Mouse (Mus musculus): ENCODE measurements around the gene Sars.

DNA sequence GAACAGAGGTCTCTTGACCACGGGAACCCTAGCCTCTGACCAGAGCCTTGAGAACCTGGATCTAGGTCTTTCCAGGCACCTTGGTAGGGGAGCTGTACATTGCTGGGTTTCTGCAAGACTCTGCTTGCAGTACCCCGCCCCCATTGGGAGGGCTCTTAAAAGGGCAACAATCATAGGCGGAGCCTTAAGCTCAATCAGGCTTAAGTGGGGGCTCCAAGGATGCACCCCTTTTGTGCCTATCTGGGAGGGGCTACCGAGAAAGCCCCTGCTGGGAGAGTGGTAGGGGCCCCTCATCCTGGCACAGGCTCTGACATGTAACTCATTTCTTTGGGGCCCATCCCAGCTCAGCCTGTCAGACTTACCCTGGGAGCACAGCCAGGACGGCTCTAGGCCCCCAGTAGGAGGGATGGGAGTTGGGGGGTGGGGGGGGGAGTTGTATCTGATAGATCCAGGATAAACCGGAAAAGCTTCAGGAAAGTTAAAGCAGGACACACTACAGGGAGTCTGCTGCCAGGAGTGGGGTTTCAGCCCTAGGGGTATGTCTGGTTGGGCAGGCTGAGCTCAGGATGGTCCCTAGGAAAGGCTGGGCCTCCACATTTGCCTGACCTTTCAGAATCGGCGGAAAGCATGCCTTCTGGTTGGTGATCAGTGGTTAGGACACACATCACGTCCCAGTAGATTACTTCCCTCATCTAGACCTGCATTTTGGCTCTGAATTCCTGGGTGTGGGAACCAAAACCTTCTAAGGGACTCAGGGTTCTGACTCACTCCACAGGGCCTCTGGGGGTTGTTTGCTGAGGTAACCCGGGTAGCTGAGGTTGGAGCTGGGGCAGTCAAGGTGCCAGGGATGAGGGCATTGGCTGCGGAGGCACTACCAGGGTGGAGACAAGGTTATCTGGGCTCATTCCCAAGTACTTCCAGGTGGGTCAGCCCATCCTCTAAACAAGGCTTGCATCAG is 20.9 kb downstream of the Sars start:
- TF ChIP-seq CTCF (IDR thresholded peaks at IDR 0.05): no peak
- TF ChIP-seq EP300 (IDR thresholded peaks at IDR 0.05): no peak
